Mouse (Mus musculus) right cerebral cortex, postnatal 25 days (tissue): ENCODE measurements around the gene Aamp.
A peak's percentile ranks its signal among the peaks of the same experiment; 100 is the strongest.
"Not testable (repeated sequence)": the region's sequence is repeated elsewhere in the genome, so short reads cannot be mapped to it uniquely, and the experiment has no call there.

ENCODE experiments used
- DNase-seq: peaks from one replicate; pipeline ENCODE4 v3.0.0; 2022

Gene Aamp

DNA sequence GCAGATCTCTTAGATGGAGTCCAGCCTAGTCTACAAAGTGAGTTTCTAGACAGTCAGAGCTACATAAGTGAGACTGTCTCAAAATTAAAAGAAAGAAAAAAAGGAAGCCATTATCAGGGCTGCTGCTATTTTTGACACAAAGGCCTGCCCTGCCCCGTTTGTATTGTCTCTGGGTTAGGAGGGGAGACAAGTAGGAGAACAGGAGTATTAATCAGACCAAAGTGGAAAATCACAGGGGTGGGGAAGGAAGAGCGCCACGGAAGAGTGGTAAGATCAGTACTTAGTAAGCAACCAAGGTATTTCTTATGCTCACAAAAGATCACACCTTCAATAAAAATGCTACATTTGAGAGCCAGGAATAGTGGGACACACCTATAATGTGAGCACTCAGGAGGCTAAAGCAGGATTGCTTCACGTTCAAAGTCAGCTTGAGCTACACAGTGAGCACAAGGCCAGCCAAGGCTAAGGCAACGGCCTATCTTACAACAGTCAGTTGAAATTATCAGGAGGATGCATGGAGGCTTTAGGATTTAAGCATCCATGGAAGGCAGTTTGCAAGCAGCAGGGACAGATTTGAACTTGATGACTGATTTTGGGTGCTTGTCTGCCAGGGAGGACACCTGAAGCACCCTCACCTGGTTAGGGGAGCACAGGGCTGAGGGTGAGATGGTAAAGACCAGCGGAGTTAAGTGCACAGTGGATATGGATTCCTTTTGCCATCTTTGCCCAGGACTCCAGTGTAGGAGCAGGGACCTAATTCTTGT is 16.0 kb upstream of the Aamp start:
- no peak for DNase-seq

DNA sequence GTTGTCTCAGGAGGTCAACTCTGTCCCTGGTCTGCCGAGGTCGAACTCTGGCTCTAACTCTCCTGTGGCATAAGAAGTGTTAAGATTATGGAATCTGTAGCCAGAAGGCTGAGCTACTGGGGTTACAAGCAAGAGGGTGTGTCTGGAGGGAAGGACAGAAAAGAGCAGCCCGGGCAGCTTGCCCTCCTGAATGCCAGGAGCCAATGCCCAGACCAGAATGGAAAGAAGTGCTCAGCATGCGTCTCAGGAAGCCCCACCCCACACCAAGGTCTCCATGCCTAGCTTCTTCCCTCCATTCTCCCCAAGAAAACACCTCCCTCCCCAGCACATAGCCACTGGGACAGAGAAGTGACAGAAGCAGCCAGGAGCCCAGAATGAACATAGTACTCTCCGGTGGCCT is 14.5 kb upstream of the Aamp start:
- DNase-seq, result no peak

DNA sequence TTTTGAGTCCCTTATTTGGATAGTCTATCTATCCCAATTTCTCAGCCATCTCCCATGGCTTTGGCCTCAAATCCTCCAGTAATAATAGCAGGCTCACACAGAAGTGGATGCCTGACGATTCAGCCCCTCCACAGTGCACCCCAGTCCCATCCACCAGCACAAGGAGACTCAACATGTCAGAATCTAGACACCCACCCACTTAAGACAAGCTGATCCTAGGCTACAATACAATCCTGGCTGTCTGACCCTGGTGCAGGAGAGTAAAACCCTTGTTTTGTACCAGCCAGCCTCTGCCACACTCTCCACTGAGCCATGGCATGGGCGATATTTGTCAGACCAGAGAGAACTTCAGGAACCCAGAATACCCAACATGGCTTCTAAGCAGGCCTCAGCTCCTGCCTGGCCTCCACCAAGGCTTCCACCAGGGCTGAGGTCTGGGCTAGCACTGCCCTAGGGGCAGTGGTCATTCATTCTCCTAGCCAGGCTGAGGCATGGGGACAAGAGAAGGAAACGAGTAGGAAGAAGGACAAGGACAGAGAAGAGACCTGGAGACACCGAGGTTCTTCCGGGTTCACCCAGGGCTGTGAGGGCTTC is 13.7 kb upstream of the Aamp start:
- DNase-seq, result no peak

DNA sequence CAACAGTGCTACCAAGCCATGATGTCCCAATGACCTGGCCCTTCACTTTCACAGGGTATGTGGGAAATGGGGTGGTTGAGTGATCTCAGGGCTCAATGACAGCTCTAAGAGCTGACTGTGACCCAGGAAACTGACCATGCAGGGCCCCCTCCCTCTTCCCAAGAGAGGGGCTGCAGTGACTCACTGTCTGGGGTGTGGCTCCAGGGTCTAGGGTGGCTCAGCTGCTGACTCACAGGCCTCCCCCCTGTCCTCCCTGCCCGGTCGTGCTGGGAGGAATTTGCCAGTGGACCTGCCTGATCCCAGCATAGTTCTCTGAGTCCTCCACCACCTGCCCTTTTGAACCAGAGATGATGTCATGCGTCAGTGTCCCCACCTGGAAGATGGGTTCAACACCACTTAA is 12.7 kb upstream of the Aamp start:
- DNase-seq, result no peak

DNA sequence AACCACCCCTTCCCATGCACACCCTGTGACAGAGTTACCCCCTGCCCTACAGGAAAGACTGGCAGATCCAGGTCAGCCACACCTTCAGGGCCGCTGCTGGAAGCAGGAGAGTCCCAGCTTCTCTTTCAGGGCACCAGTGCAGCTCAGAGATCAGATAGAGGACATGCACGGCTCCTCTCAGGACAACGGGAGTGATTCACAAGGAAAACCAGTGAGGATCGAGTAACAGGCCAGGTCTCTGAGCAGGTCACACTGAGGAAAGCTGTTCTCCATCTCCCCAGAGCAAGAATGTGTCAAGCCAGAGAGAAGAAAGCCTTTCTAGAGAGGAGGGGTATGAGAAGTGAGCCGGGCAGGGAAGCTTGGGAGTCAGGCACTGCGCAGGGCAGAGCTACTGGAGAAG is 11.9 kb upstream of the Aamp start:
- no peak for DNase-seq

DNA sequence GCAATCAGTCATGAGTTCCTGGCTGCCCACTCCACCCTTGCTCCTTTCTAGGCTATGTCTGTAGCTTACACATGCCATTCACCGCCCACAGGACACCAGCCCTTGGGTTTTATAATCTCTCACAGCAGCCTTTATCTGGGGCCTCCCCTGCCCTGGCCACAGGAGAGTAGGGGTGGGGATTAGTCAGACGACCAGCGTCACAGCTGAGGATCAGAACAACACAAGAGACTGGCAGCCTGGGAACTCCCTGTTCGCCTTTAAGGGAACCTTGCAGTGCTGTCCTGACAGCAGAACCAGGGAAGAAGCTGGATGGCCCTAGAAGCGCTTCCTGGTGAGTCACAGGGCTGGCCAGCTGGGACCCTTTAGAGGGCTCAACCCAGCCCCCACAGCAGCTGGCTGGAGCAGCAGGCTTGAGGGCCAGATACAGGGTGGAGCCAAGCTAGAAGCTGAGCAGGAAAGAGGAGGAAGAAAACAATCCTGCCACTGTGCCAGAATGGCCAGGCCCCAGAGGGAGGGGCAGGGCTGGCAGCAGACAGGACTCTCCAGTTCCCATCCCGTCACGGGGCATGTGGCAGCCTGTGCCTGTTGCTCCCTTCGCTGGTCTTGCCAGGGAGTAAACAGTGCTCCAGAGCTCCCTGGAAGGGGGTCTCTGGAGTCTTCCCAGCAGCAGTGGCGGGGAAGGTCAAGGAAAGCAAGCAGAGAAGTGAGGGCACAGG is 11.1 kb upstream of the Aamp start:
- peak; percentile 80 for DNase-seq

DNA sequence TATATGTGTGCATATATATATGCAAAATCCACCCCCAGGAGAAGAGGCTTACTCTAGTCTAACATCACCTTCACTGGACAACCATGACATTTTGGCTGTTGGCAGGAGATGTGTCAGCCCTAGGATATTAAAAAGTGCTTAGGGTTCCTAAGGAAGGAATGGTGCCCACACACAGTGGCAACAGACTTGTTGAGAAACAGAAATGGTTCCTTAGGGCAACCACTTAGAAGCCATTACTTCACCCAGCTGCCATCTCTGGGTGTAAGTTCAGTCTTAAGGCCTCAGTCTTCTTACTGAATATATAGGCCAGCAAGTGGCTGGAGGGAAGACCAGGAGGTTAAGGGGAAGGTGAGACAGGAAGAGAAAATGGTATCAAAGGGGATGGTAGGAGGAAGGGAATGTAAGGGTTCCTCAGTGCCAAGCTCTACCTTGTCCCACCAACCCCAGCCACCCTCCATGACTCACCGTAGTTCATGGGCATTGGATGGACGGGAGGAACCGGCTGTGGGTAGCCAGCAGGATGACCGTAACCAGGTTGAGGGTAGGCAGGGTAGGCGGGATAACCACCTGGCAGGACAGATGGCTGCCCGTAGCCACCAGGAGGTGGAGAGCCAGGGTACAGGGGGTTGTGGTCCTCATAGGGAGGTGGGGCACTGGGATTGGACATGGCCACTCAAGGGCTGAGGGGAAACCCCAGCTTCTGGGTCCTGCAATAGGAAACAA is 10.4 kb upstream of the Aamp start:
- no peak for DNase-seq

DNA sequence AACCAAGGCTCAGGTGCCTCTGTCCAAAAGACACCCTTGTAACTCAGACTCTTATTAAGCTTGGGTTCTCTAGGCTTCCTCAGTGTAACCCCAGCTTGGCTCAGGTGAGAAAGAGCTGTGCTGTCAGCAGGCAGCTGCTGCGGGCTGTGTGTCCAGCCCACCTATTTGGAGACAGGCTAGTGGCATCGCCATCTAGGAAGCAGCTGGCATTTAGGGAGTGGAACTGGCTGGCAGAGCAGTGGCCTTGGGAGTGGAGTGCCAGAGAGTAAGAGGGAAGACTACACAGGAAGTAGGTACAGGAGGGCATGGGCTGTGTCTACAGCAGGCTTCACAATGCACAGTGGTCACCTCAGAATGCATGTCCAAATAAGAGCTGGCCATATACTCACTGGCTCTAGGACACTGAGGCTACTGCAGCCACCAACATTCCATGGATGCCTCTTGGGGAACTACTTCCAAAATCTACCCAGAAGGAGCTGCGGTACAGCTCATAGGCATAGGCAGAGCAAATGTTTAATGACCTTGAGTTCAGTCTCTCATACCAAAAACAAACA is 9.6 kb upstream of the Aamp start:
- no peak for DNase-seq

DNA sequence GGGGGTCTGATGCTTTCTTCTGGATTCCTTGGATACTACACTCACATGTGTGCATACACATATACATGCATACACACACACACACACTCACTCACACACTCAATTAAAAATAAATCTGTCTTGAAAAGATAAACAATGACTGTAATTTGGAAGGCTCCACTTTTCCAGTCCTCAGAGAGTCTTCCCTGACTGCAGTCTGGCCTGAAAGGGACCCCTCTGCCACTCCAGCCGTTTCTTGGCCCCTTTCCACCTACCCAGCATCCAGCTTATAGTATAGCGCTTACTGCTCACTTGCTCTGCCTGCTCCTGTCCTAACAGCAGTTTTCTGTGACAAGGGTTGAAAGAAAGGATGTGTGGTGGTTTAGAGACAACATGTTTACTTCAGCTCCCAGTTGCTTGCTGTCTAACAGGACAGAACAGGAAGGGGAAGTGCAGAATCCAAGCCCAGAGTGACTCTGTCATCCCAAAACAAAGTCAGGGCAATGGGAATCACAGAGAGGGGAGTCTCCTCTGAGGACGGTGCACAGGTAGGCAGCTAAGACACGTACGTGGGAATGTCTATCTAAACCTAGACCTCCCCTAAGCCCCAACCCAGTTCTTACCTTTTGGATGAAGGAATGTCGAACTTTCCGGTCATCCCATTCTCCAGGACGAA is 8.9 kb upstream of the Aamp start:
- DNase-seq, result no peak

DNA sequence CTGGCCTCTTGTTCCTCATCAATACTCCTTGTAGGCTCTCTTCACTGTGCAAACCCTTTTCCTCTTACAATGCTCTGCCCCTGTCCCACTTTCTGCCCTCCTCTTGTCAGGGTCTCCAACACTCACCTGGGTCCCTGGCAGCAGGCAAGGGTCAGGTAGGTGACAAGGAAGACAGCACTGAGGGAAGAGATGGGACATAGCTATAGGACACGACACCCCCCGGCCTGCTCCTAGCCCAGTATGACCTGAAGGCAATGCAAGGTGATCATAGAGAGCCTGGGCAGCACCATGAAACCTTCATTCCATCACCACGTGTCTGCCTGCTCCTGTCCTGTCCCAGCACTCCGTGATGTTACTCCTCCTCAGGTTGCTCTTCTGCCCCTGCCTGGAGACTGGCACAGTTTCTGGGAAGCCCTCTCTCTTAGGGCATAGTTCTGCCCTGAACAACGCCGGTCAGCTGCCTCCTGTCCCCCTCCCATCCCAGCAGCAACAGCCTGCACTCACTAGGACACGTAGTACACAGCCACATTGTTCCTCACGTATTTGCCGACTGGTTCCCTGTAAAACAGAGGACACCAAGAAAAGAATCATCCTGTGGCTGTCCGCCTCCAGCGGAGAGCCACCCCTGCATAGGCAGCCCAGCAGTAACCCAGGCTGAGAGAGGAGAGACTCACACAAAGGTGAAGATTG is 7.9 kb upstream of the Aamp start:
- DNase-seq, result no peak

DNA sequence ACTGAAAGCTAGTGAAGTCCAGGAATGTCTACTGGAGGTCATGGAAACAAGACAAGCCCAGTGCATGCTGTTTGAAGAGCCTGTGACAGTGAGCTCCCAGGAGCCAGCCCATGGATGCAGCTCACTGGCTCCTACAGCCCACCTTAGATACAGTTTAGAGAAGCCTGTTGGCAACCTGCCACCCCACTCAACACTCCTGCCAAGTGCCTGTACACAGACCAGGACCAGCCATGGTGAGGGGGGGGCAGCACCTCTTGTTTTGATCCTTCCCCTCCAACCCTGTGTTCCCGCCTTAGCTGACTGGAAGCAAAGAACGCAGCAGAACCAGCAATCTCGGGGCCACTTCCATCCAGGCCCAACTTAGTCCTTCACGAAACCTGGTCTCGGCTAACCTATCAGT is 5.6 kb upstream of the Aamp start:
- DNase-seq, result no peak

DNA sequence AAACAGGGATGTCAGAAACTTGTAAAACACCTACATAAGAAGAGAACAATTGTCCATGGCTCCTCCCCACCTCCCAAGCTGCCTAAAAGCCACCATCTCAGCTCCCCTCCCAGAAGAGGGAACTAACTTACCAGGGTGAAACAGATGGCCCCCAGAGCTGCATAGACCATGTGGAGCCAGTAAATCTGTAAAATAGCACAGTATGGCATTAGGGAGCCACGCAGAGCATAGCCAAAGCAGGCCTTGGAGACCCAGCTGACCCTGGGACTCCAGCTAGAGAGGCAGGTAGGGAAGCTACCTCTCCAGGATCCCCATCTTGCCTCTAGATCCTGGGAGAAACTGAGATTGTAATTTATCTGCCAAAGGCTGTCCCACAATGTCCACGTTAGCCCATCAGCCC is 5.2 kb upstream of the Aamp start:
- DNase-seq, result no peak

DNA sequence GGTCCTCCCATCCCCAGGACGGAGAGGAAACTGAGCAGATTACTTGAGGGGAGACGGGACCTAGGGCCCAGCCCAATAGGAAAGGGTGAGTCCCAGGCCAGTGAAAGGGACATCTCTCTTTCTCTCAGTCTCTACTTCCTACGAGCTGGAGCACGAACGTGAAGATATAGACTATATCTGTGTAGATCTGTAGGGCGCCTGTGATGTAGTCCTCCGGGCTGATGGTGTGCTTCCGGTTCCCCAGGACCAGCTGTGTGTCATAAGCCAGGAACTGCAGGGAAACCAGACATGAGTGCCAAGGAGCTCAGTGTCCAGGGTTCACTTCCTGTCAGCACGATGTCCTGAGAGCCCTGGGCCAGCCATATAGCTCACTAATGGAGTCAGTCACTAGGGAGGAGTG is 4.7 kb upstream of the Aamp start:
- no peak for DNase-seq

DNA sequence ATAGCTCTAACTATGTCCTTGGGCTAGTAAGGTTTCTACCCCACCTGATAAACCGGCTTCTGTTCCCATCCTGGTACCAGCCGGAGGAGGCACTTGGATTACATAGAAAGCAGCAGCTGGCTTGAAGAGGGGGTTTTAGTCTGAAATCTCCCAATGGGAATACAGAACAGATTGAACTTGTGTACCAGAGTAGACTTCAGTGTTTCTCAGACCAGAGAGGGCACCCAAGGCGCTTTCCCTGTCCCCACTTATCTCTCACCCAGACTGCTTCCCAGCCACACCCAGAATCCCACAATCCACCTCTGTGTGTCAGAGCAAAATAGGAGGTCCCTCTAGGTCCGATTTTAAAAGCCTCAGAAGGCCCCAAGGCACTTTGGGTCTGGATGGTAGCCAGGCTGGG is 3.8 kb upstream of the Aamp start:
- no peak for DNase-seq

DNA sequence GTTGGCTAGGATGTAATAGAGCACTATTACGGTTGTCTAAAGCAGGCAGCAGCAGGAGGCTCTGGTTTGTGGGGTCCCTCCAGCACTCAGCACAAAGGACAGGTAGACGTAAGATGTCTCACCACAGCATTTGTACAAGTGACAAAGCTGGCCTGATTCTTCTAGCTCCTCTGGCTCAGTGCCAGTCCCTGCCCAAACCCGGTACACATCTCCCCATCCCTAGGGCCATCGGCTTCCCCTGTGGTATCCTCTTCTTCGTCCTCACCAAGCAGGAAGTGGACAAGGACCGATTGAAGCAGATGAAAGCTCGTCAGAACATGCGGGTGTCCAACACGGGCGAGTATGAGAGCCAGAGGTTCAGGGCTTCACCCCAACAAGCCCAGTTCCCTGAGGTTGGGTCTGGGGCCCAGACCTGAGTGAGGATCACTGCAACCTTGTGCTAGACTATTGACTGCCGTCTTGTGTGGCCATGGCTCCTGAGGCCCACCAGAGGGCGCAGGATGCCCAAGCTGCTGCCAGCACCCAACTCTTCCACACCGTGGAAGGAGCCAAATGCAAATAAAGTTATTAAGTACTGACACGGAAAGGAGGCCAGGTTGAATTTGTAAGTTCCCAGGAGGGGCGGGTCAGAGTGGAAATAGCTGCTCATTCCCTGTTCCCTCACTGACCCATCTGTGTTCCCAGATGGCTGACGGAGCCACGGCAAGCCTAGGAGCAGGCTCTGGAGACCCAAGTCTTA is 2.5 kb upstream of the Aamp start:
- not testable (repeated sequence) for DNase-seq

DNA sequence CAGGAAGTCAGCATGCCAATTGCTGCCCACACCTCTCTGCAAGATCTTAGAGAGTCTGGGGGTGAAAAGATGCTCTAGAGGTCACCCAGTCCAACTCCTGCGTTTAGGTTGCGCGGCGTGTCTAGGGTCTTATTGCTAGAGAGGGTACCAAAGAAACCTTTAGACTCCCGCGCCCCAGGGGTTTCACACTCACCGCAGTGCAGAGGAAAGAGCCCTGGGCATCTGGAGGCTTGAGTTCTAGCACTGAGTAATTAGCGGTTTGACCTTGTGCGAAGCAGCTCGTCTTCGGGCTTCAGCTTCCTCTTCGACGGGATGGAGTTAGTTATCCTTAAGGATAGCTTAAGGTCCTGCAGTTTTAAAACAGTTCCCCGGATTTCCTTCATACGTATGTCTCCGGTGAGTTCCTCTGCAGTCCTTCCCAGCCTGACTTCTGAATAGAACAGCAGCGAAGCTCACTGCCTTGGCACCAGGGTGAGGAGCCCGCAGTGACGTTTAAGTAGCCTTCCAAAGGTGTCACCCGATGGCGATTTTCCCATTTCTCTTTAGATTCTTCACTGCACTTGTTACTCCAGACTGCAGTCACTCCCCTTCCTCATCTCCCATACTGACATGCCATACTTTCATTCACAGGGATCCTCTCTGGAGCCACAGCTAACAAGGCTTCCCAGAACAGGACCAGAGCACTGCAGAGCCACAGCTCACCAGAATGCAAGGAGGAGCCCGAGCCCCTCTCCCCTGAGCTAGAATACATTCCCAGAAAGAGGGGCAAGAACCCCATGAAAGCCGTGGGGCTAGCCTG is 873 bp upstream of the Aamp start:
- DNase-seq, result peak; percentile 15

DNA sequence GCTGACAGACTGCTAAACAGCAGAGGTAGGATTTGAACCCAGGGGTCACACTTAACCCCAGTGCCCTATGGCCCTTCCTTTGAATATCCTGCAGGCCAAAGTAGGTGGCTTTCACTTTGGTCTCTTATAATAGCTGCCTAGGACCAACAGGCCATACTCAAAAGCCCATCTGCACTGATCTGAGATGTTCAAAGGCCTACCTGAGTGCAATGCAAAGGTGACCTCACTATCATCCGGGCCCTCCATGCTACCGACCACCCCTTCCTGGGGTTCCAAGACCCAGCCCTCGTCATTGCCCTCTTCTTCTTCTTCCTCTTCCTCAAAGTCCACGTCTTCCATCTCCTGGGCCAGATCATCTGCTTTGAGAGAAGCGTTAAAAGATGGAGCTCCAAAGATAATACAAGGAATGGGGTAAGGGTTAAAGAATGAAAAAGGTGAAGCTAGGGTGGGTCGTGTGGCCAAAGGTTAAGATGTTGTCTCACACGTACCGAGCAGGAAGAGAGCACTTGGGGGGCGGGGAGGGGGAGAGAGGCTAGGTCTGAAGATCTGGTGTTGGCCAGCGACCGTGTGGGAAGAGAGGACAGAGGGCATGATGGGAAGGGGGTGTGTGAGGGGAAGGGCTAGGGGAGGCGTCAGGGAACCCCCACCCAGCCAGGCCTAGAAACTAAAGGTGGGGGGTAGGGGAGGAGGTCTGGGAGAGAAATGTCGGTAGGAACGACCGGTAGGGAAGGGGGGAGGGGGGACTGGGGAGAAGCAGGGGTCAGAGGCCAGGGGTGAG is 663 bp downstream of the Aamp start:
- DNase-seq, result peak; percentile 35

DNA sequence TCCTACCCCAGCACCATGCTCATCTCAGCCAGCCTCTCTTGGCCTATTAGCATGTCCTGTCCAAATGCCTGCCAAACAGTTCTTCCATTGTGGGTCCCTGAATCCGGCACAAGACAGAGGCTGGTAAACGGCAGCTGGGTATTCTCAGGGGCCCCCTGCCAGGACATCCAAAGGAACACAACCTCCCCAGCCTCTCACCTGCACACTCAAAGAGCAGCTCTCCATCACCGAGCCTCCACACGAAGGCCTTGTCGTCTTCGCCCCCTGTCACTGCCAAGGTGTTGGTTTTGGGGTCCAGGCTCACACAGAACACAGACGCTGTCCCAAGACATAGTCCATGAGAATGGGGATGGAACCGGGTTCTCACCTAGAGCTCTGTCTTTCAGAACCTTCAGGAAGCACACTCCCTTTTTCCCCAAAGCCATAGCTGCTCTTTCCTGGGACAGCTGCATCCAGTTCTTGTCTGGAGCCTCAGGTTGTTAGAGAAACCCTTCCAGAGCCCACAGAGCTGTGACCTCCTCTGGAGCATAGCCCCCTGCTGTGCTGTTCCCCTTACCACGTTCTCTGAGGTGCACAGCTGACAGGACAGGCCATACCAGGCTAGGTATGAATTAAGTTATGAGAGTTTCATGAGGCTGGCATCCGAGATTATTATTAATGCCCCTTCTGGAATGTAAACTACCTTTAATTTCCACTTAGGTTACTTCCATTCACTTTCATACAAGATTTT is 1.5 kb downstream of the Aamp start:
- no peak for DNase-seq

DNA sequence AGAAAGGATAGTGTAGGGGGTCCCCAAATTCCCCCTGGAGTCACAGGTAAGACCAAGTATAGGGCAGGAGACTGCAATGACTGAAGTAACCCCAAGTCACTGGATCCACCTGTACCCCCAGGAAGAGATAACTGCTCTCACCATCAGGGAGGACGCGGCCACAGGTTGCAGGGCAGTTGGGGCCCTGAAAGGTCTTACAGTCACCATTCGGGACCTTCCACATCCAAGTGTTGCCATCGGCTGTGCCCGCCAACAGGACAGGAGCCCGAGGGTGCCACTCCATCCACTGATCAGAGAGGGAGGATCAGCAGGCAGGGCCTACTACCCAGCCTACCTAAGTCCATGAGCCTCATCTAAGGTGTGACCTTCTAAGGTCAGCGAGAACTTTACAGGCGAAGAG is 2.7 kb downstream of the Aamp start:
- DNase-seq, result no peak
